Mouse (Mus musculus): ENCODE results near the gene Srpx.

Gene Srpx

DNA sequence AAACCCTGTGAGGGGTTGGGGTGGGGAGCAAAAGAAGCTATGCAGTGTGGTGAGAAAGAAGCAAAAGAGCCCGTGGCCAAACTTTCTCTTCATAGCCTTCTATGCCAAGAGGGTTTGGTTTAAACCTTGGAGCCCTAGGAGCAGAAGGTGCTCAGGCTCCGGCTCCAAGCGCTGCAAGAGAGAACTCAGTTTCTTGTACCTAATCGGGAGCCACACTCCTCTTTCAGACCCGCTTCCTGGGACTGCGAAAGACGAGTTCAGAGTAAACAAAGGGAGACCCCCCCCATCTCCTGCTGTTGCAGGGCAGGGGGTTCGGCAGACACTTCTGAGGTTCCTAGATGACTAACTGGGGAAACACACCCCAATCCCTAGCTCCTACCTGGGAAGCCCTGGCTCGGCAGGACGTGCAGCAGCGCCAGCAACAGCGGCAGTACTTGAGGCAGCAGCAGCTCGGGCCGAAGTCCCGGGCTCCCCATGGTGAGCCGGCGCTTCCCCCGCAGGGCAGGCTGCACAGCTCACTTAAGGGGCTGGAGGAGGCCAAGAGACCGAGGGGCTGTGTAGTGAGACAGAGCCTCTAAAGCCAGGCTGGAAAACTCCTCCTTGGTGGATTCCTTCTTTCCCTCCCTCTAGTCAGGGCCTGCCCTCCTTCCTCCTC lies at the start of gene Srpx:
Srpx (minus strand) TSS at position 645 of the 655 bp plus-strand sequence.
- ATAC-seq (ENCODE audit: insufficient number of reproducible peaks, low FRiP score, low TSS enrichment): no peak

DNA sequence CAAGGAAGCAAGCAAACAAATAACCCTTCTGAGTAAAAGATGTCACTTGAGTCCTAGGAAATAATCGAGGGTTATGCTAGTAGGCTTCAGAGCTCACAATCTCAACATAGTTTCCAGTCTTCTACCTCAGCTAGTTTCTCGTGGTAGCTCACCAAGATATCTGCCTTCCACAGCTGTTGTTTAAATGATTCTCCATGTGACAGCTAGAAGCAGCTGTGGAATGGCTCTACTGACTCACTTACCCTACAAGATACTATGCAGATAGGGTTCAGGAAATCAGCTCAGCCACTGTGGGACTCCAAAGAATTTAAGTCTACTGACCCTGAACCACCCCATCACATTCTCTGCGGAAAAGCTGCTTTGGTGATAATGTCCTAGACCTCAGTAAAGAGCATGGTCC lies 34.9 kb upstream of the Srpx start:
- no peak for ATAC-seq (ENCODE audit: insufficient number of reproducible peaks, low FRiP score, low TSS enrichment)

DNA sequence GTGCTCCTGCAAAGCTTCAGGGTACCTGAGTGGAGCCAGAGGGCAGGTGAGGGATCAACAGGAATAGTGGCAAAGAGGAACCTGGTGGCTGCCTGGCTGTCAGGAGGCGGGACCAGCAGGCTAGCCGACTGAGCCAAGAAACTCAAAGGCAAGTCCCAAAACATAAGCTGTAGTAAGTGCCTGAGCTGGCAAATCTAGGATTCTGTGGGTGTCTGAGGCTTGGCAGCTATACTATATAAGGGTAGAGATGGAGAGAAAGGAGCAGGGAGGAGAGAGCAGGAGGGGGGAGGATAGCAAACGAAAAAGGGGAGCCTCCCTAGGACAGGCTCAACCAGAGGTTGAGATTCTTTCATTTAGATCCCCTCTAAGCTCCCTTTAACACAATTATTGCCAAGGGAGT lies 1.7 kb downstream of the Srpx start:
- ATAC-seq (ENCODE audit: insufficient number of reproducible peaks, low FRiP score, low TSS enrichment): no peak

GRCm38 (mm10) chrX:10110736-10111135 lies 6.8 kb downstream of the Srpx start:
- ATAC-seq (ENCODE audit: insufficient number of reproducible peaks, low FRiP score, low TSS enrichment): no peak

- ATAC-seq (ENCODE audit: insufficient number of reproducible peaks, low FRiP score, low TSS enrichment): no peak
Observed at GRCm38 (mm10) chrX:10108558-10108957, 9.0 kb downstream of the Srpx start.

DNA sequence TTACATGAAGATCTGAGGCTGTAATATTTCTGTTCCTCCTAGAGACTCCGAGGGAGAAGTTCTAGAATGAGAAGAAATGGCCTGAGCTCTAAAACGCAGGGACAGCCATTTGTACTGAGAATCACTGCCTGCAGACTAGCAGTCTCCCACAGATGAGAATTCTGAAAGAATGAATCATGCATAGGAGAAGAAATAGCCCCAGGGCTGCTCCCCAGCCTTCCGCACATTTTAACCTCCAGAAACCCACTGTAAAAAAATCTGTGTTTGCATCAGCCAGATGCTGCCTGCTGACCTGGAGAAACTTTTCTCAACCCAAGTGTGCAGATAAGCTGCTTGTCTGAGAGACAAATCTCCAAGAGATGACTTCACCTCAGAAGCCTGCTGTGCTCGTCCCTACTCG lies 12.0 kb downstream of the Srpx start:
- no peak for ATAC-seq (ENCODE audit: insufficient number of reproducible peaks, low FRiP score, low TSS enrichment)

- no peak for ATAC-seq (ENCODE audit: insufficient number of reproducible peaks, low FRiP score, low TSS enrichment)
Observed at GRCm38 (mm10) chrX:10102739-10103138, 14.8 kb downstream of the Srpx start.

DNA sequence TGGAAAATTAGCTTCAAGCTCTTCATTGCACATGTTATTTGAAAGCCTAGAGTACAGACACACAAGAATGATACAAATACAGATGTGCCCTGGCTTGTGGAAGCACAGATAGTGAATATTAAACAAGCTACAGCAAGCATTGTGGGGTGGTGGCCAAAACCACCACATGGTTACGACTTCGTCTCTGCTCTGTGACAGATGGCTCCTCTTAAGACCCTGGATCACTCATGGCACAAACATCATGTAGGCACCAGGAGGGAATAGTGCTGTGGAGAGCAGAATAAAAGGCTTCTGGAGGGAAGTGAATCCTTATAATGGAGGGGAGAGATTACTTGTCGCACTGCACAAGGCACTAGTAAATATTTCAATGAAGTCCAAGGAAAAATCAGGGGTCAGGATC lies 21.7 kb downstream of the Srpx start:
- ATAC-seq (ENCODE audit: insufficient number of reproducible peaks, low FRiP score, low TSS enrichment): no peak

DNA sequence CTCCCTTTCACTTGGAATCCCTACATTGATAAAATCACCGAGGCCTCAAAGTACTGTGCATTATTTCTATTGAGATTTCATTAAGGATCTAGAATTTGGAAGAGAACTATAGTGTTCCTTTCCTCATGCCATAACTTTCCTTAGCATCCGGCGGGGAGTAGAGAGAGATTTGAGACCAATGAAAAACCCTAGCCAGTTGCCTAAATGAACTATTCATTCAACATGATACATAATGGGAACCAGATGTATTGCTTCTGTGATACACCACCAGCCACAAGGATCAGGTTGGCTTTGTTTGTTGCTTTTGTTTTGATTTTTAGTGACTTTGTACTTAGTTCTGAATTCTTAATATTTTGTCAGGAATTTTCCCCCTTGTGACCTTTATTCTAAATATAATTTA lies 37.1 kb downstream of the Srpx start:
- ATAC-seq (ENCODE audit: insufficient number of reproducible peaks, low FRiP score, low TSS enrichment): no peak

- no peak for ATAC-seq (ENCODE audit: insufficient number of reproducible peaks, low FRiP score, low TSS enrichment)
Observed at GRCm38 (mm10) chrX:10079981-10080380, 37.5 kb downstream of the Srpx start.

- ATAC-seq (ENCODE audit: insufficient number of reproducible peaks, low FRiP score, low TSS enrichment): no peak
Observed at GRCm38 (mm10) chrX:10073966-10074365, 43.5 kb downstream of the Srpx start.

GRCm38 (mm10) chrX:10071529-10071928 lies 46.0 kb downstream of the Srpx start:
- no peak for ATAC-seq (ENCODE audit: insufficient number of reproducible peaks, low FRiP score, low TSS enrichment)

DNA sequence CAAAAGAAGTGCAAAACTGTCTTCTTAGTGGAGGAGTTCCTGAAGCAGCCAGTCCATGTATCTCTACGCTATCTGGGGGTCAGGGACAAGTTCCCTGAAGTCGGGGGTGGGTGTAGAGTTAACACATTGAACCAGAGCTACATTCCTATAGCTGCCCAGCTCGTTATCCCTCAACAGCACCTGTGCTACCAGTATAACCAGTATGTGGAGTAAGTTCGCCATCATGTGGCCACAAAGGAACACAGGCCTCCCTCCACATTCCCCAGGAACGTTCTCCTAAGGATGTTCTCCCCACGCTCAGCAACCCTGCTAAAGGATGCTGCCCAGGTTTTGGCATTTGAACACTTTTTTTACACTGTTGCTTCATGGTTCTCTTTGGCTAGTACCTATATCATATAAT lies 46.8 kb downstream of the Srpx start:
- ATAC-seq (ENCODE audit: insufficient number of reproducible peaks, low FRiP score, low TSS enrichment): peak; percentile 66

GRCm38 (mm10) chrX:10069405-10069804 lies 48.1 kb downstream of the Srpx start:
- ATAC-seq (ENCODE audit: insufficient number of reproducible peaks, low FRiP score, low TSS enrichment): no peak

- no peak for ATAC-seq (ENCODE audit: insufficient number of reproducible peaks, low FRiP score, low TSS enrichment)
Observed at GRCm38 (mm10) chrX:10063781-10064180, 53.7 kb downstream of the Srpx start.

DNA sequence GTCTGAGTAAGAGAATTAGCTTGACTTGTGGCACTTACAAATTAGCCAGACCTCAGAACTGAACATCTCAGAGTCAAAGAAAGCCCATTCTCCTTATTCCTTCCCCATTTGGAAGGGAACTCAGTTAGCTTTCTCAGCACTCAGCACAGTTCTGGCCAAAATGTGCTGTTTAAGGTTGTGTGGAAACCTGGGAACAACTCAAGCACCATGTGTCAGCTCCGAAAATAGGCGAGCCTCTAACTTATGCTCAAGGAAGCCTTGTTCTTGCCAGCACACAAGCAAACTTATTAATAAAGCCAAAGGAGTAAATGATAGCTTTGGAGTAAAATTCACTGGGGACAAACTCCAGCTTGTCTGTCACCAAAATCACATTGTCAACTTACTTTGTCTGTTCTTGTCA lies 54.1 kb downstream of the Srpx start:
- ATAC-seq (ENCODE audit: insufficient number of reproducible peaks, low FRiP score, low TSS enrichment): no peak

DNA sequence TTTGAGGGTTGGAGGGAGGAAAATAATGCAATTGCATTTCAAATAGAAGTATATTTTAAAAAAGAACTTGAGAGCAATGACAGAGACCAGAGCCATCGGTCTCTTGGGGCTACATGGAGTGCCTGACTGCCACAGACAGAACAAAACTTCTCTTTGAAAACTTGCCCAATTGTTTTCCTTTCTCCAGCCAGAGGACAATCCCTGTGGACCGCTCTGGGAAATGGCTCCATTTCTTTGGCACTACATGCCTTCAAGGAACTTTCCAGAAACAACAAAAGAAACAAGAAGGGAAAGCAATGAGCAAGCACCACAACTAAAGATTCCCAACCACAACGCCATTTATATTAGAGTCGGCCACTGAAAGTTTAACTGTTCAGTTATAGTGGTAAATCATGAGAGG lies 55.3 kb downstream of the Srpx start:
- ATAC-seq (ENCODE audit: insufficient number of reproducible peaks, low FRiP score, low TSS enrichment): no peak

DNA sequence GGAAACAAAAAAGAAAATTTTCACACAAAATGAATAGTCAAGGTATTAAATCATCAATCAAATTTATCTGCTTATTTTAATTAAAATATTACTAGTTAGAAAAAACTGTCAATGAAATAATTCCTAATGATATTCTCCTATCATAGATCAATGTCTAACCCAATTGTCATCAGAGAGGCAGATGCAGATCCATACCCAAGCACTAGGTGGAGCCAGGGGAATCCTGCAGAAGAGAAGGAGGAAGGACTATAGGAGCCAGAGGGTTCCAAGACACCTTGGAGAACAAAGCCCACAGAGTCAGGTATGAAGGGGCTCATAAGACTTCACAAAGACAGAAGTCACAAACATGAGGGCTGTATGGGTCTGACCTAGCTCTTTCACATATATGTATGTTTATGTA lies 82.8 kb downstream of the Srpx start:
- ATAC-seq (ENCODE audit: insufficient number of reproducible peaks, low FRiP score, low TSS enrichment): no peak

DNA sequence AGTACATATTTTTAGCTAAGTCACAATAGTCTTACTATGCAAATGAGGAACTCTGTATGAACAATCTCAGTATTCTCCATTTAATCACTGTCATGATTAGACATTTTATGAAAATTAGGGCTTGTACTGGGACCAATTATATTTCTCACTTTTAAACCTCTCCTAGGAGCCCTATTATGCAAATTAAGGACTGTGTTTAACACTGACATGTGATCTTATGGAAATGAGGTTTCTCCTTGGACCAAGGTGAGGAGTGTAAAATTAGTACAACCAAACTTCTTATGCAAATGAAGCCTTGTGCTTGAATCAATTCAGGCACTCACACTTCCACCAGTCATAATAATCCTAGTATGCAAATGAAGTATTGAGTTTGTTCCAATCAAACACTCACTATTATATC lies 107.3 kb downstream of the Srpx start:
- ATAC-seq (ENCODE audit: insufficient number of reproducible peaks, low FRiP score, low TSS enrichment): no peak

DNA sequence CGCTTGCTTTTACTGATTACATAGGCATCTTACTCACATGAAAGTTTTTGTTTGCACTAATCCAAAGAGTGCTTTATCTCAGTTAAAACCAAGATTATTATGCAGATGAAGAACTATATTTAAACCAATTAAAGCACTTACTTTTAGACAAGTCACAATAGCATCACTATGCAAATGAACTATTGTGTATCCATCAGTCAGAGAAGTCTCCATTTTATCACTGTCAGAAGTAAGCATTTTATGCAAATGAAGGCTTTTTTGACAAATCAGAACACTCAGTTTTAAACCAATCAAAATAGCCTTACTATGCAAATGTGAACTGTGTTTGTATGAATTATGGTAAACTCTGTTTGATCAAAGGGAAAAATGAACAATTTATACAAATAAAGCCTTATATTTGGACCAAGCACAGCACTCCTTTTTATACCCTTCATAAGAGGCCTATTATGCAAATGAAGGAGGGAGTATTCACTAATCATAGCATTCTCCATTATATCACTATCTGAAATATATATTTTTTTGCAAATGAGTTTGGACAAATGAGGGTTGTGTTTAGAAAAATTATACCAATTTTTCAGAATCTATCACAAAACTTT lies 109.7 kb downstream of the Srpx start:
- no peak for ATAC-seq (ENCODE audit: insufficient number of reproducible peaks, low FRiP score, low TSS enrichment)

GRCm38 (mm10) chrX:10005946-10006345 lies 111.6 kb downstream of the Srpx start:
- no peak for ATAC-seq (ENCODE audit: insufficient number of reproducible peaks, low FRiP score, low TSS enrichment)

- ATAC-seq (ENCODE audit: insufficient number of reproducible peaks, low FRiP score, low TSS enrichment): no peak
Observed at GRCm38 (mm10) chrX:10000718-10001117, 116.8 kb downstream of the Srpx start.

Data from cerebellum, adult (tissue).